Mouse (Mus musculus) thymus, adult 2 months (tissue): ENCODE results near the gene Fam69b.

Experiments
- CTCF ChIP-seq: fragments of 200-500 bp; IDR thresholded peaks from 2 replicates; pipeline ENCODE4 v1.5.1; 2012; ENCODE audit warnings: mild to moderate bottlenecking, control low read depth, low read length, moderate library complexity, borderline replicate concordance; ENCODE audit not compliant: control insufficient read depth, poor library complexity, insufficient read depth; ENCODE audit errors: extremely low read depth
- POLR2A ChIP-seq: fragments of 200-500 bp; IDR thresholded peaks from 2 replicates; pipeline ENCODE4 v1.6.1; 2012; ENCODE audit warnings: mild to moderate bottlenecking, low read length, control low read depth, moderate library complexity; ENCODE audit not compliant: control insufficient read depth, poor library complexity, insufficient read depth; ENCODE audit errors: extremely low read depth

- TF ChIP-seq CTCF: no peak
- TF ChIP-seq POLR2A: no peak
Measured at GRCm38 (mm10) chr2:26608781-26609180, 19.5 kb upstream of the Fam69b start.
